Mouse (Mus musculus) liver, postnatal 0 days (tissue): Measurements from ENCODE around the gene Proser2.
A peak's percentile ranks its signal among the peaks of the same experiment; 100 is the strongest.

ENCODE experiments used
- CTCF ChIP-seq: sonication (generic); IDR thresholded peaks from 2 replicates; pipeline ENCODE4 v1.5.1; 2016; ENCODE audit warnings: antibody characterized with exemption, low read depth
- EP300 ChIP-seq: IDR thresholded peaks from 2 replicates; pipeline ENCODE4 v1.6.1; 2016; ENCODE audit warnings: antibody characterized with exemption, low read depth, mild to moderate bottlenecking

- TF ChIP-seq CTCF = peak; percentile 89
- TF ChIP-seq EP300 = no peak
Measured at GRCm38 (mm10) chr2:6167843-6168558, 38.0 kb upstream of the Proser2 start.
